Mouse (Mus musculus): ENCODE data around the gene Pin1. TPM values are rescaled to one million over a fixed set of nuclear protein-coding genes. Genes with fewer than 3 reads are reported as not detected.

Pin1 gene
- polyA plus RNA-seq, 1 experiment from 2014 or later: 50.8 TPM

GRCm38 (mm10) chr9:20662874-20663273 lies 11.0 kb downstream of the Pin1 start:
- ATAC-seq (ENCODE audit: insufficient number of reproducible peaks, insufficient read depth, low FRiP score, low TSS enrichment): no peak
- Histone ChIP-seq H3K36me3 (peaks cover 71% of the 10 kb centered on the region), H3K4me1 (no peaks in the 10 kb centered on the region), H3K4me3 (no peak overlapping the region), H3K27me3 (no peaks in the 10 kb centered on the region), H3K4me2 (replicated peaks) (no peak overlapping the region), H3K9me3 (no peaks in the 10 kb centered on the region), H3K9ac (no peak overlapping the region), H3K27ac (no peak overlapping the region)
- 95% methylated on average over 8 of the region's 8 CpGs for WGBS

GRCm38 (mm10) chr9:20663956-20664355 lies 12.1 kb downstream of the Pin1 start:
- 89% methylated on average over 2 of the region's 2 CpGs for WGBS

GRCm38 (mm10) chr9:20664366-20664765 lies 12.5 kb downstream of the Pin1 start:
- H3K27ac ChIP-seq: no peak overlapping the region
- H3K4me1 ChIP-seq: no peaks in the 10 kb centered on the region
- WGBS: 90% methylated on average over 2 of the region's 2 CpGs
- ATAC-seq (ENCODE audit: insufficient number of reproducible peaks, insufficient read depth, low FRiP score, low TSS enrichment): no peak
- H3K9me3 ChIP-seq: no peaks in the 10 kb centered on the region
- H3K27me3 ChIP-seq: no peaks in the 10 kb centered on the region
- H3K4me2 ChIP-seq (replicated peaks): no peak overlapping the region
- H3K36me3 ChIP-seq: peaks cover 57% of the 10 kb centered on the region
- H3K9ac ChIP-seq: no peak overlapping the region
- no peak overlapping the region for H3K4me3 ChIP-seq

More at GRCm38 (mm10) chr9:20663956-20664355, 12.1 kb downstream of the Pin1 start:
- H3K4me2 ChIP-seq (replicated peaks): no peak overlapping the region
- no peaks in the 10 kb centered on the region for H3K4me1 ChIP-seq
- H3K9ac ChIP-seq: no peak overlapping the region
- no peak overlapping the region for H3K27ac ChIP-seq
- H3K4me3 ChIP-seq: no peak overlapping the region
- no peaks in the 10 kb centered on the region for H3K27me3 ChIP-seq
- ATAC-seq (ENCODE audit: insufficient number of reproducible peaks, insufficient read depth, low FRiP score, low TSS enrichment): no peak
- peaks cover 61% of the 10 kb centered on the region for H3K36me3 ChIP-seq
- no peaks in the 10 kb centered on the region for H3K9me3 ChIP-seq

GRCm38 (mm10) chr9:20664982-20665637 lies 13.2 kb downstream of the Pin1 start:
- 86% methylated on average over 5 of the region's 5 CpGs for WGBS
- no peak overlapping the region for H3K27ac ChIP-seq
- H3K4me3 ChIP-seq: no peak overlapping the region
- no peak overlapping the region for H3K9ac ChIP-seq
- no peaks in the 10 kb centered on the region for H3K4me1 ChIP-seq
- H3K9me3 ChIP-seq: no peaks in the 10 kb centered on the region
- H3K36me3 ChIP-seq: peaks cover 50% of the 10 kb centered on the region
- H3K27me3 ChIP-seq: no peaks in the 10 kb centered on the region
- no peak overlapping the region for H3K4me2 ChIP-seq (replicated peaks)
- no peak for ATAC-seq (ENCODE audit: insufficient number of reproducible peaks, insufficient read depth, low FRiP score, low TSS enrichment)

GRCm38 (mm10) chr9:20665925-20666324 lies 14.0 kb downstream of the Pin1 start:
- no peak for ATAC-seq (ENCODE audit: insufficient number of reproducible peaks, insufficient read depth, low FRiP score, low TSS enrichment)
- Histone ChIP-seq H3K9me3 (no peaks in the 10 kb centered on the region), H3K36me3 (peaks cover 43% of the 10 kb centered on the region), H3K4me2 (replicated peaks) (no peak overlapping the region), H3K4me3 (no peak overlapping the region), H3K27ac (no peak overlapping the region), H3K27me3 (no peaks in the 10 kb centered on the region), H3K9ac (no peak overlapping the region), H3K4me1 (no peaks in the 10 kb centered on the region)
- 36% methylated on average over 8 of the region's 8 CpGs for WGBS

GRCm38 (mm10) chr9:20666510-20667034 lies 14.7 kb downstream of the Pin1 start:
- Histone ChIP-seq H3K27ac (no peak overlapping the region), H3K4me2 (replicated peaks) (no peak overlapping the region), H3K27me3 (no peaks in the 10 kb centered on the region), H3K36me3 (peaks cover 36% of the 10 kb centered on the region), H3K9ac (no peak overlapping the region), H3K4me1 (no peaks in the 10 kb centered on the region), H3K9me3 (no peaks in the 10 kb centered on the region), H3K4me3 (no peak overlapping the region)
- ATAC-seq (ENCODE audit: insufficient number of reproducible peaks, insufficient read depth, low FRiP score, low TSS enrichment): no peak
- WGBS: 13% methylated on average over 7 of the region's 7 CpGs

GRCm38 (mm10) chr9:20668065-20668464 lies 16.2 kb downstream of the Pin1 start:
- no peaks in the 10 kb centered on the region for H3K4me1 ChIP-seq
- no peak overlapping the region for H3K4me3 ChIP-seq
- H3K9ac ChIP-seq: no peak overlapping the region
- no peak for ATAC-seq (ENCODE audit: insufficient number of reproducible peaks, insufficient read depth, low FRiP score, low TSS enrichment)
- no peaks in the 10 kb centered on the region for H3K9me3 ChIP-seq
- H3K36me3 ChIP-seq: peaks cover 21% of the 10 kb centered on the region
- no peaks in the 10 kb centered on the region for H3K27me3 ChIP-seq
- 92% methylated on average over 22 of the region's 22 CpGs for WGBS
- no peak overlapping the region for H3K27ac ChIP-seq
- no peak overlapping the region for H3K4me2 ChIP-seq (replicated peaks)

GRCm38 (mm10) chr9:20672047-20672446 lies 20.2 kb downstream of the Pin1 start:
- Histone ChIP-seq H3K9ac (no peak overlapping the region), H3K27ac (no peak overlapping the region), H3K9me3 (no peaks in the 10 kb centered on the region), H3K27me3 (no peaks in the 10 kb centered on the region), H3K4me1 (no peaks in the 10 kb centered on the region), H3K36me3 (no peaks in the 10 kb centered on the region), H3K4me3 (no peak overlapping the region), H3K4me2 (replicated peaks) (no peak overlapping the region)
- no peak for ATAC-seq (ENCODE audit: insufficient number of reproducible peaks, insufficient read depth, low FRiP score, low TSS enrichment)
- 89% methylated on average over 16 of the region's 16 CpGs for WGBS

- Histone ChIP-seq H3K9ac (no peak overlapping the region), H3K27ac (no peak overlapping the region), H3K27me3 (no peaks in the 10 kb centered on the region), H3K9me3 (no peaks in the 10 kb centered on the region), H3K4me1 (no peaks in the 10 kb centered on the region), H3K4me2 (replicated peaks) (no peak overlapping the region), H3K36me3 (no peaks in the 10 kb centered on the region), H3K4me3 (no peak overlapping the region)
- ATAC-seq (ENCODE audit: insufficient number of reproducible peaks, insufficient read depth, low FRiP score, low TSS enrichment): no peak
- WGBS: 90% methylated on average over 12 of the region's 12 CpGs
Measured at GRCm38 (mm10) chr9:20677892-20678291, 26.0 kb downstream of the Pin1 start.

- H3K9ac ChIP-seq: no peak overlapping the region
- H3K27me3 ChIP-seq: no peaks in the 10 kb centered on the region
- no peak overlapping the region for H3K27ac ChIP-seq
- H3K36me3 ChIP-seq: no peaks in the 10 kb centered on the region
- no peak overlapping the region for H3K4me2 ChIP-seq (replicated peaks)
- H3K9me3 ChIP-seq: no peaks in the 10 kb centered on the region
- no peak overlapping the region for H3K4me3 ChIP-seq
- H3K4me1 ChIP-seq: no peaks in the 10 kb centered on the region
- 73% methylated on average over 9 of the region's 9 CpGs for WGBS
- no peak for ATAC-seq (ENCODE audit: insufficient number of reproducible peaks, insufficient read depth, low FRiP score, low TSS enrichment)
Measured at GRCm38 (mm10) chr9:20680378-20680958, 28.6 kb downstream of the Pin1 start.

- no peaks in the 10 kb centered on the region for H3K9me3 ChIP-seq
- ATAC-seq (ENCODE audit: insufficient number of reproducible peaks, insufficient read depth, low FRiP score, low TSS enrichment): peak; percentile 52; the same call in 1 of the 2 replicates
- H3K27ac ChIP-seq: no peak overlapping the region
- no peaks in the 10 kb centered on the region for H3K36me3 ChIP-seq
- no peak overlapping the region for H3K4me3 ChIP-seq
- 37% methylated on average over 7 of the region's 7 CpGs for WGBS
- H3K4me2 ChIP-seq (replicated peaks): no peak overlapping the region
- no peaks in the 10 kb centered on the region for H3K27me3 ChIP-seq
- H3K4me1 ChIP-seq: no peaks in the 10 kb centered on the region
- H3K9ac ChIP-seq: no peak overlapping the region
Measured at GRCm38 (mm10) chr9:20681546-20682388, 29.9 kb downstream of the Pin1 start.

- Histone ChIP-seq H3K4me2 (replicated peaks) (no peak overlapping the region), H3K4me3 (no peak overlapping the region), H3K9me3 (no peaks in the 10 kb centered on the region), H3K9ac (no peak overlapping the region), H3K4me1 (no peaks in the 10 kb centered on the region), H3K27ac (no peak overlapping the region), H3K36me3 (no peaks in the 10 kb centered on the region), H3K27me3 (no peaks in the 10 kb centered on the region)
- WGBS: 51% methylated on average over 2 of the region's 2 CpGs
- no peak for ATAC-seq (ENCODE audit: insufficient number of reproducible peaks, insufficient read depth, low FRiP score, low TSS enrichment)
Measured at GRCm38 (mm10) chr9:20682389-20682722, 30.5 kb downstream of the Pin1 start.

All from embryonic facial prominence, embryonic 12.5 days (tissue).